Mouse (Mus musculus) erythroblast, adult 5-6 weeks (primary cell): Measurements from ENCODE around the gene Nat14. TPM values are rescaled to one million over a fixed set of nuclear protein-coding genes. Genes with fewer than 3 reads are reported as not detected.

Experiments used
- ATAC-seq: replicated peaks from 2 replicates; pipeline ENCODE4 v1.8.0; 2016; ENCODE audit warnings: moderate number of reproducible peaks, mild to moderate bottlenecking, moderate TSS enrichment, inconsistent platforms; ENCODE audit not compliant: poor library complexity, low FRiP score, severe bottlenecking
- total RNA-seq, 2 experiments: library from RNA; stranded (forward) in 1 of 2; stranded (reverse) in 1 of 2; fragments of 150-400 nt in 1 of 2; fragments of 200-764, 138-1000 nt in 1 of 2; gene quantifications; 2 replicates each; pipeline versions ENCODE4 v1.2.3 to v1.2.4; 2015 to 2017; ENCODE audit warnings: low replicate concordance in 2 of 2

The Nat14 gene
- total RNA-seq, 2 experiments from 2014 or later = 2.5 TPM; not detected in 1

DNA sequence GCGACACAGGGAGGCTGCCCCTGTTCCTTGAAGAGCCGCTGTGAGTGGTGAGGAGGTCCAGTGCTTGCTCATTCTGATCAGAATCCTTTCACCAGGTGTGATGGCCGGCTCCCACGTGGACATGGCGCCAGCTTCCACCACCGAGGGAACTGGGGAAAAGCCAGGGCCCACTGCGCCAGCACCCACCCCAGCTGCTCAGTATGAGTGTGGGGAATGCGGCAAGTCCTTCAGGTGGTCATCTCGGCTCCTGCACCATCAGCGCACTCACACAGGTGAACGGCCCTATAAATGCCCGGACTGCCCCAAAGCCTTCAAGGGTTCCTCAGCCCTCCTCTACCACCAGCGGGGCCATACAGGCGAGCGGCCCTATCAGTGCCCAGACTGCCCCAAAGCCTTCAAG, 3.1 kb upstream of the Nat14 start:
- no peak for ATAC-seq

- ATAC-seq = no peak
These were observed 2.7 kb upstream of the Nat14 start for GRCm38 (mm10) chr7:4919096-4919495.

- no peak for ATAC-seq
These were observed 1.9 kb upstream of the Nat14 start for GRCm38 (mm10) chr7:4919971-4920370.

GRCm38 (mm10) chr7:4920496-4920895, 1.3 kb upstream of the Nat14 start:
- ATAC-seq = no peak

DNA sequence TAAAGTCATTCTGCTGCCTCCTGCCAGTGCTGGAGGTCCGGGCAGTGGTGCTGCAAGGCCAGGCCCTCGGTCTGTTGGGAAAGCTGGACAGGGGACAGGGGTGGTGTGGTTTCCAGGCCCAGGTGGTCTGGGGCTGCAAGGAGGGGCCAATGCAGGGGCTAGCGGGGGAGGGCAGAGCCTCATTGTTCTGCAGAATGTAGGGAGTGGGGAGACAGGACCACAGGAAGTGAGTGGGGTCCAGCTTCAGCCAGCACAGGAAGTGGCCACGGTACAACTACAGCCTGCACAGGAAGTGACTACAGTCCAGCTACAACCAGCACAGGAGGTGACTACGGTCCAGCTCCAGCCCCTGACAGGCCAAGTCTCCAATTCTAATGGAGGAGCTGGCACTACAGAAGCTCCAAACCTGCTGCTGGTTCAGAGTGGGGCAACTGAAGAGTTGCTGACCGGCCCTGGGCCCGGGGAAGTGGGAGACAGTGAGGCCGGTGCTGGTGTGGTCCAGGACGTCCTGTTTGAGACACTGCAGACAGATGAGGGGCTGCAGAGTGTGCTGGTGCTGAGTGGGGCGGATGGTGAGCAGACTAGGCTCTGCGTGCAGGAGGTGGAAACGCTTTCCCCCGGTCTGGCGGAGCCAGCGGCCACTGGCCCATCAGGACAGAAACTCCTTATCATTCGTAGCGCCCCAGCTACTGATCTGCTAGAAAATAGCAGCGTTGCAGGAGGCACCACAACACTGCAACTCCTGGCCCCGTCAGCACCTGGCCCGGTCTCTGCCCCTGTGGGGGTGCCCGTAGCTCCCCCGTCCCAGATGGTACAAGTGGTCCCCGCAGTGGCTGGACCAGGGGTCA, 628 bp upstream of the Nat14 start:
- no peak for ATAC-seq

GRCm38 (mm10) chr7:4922508-4922907, 680 bp downstream of the Nat14 start:
- ATAC-seq = no peak

GRCm38 (mm10) chr7:4922931-4923565, 1.2 kb downstream of the Nat14 start:
- ATAC-seq = no peak

DNA sequence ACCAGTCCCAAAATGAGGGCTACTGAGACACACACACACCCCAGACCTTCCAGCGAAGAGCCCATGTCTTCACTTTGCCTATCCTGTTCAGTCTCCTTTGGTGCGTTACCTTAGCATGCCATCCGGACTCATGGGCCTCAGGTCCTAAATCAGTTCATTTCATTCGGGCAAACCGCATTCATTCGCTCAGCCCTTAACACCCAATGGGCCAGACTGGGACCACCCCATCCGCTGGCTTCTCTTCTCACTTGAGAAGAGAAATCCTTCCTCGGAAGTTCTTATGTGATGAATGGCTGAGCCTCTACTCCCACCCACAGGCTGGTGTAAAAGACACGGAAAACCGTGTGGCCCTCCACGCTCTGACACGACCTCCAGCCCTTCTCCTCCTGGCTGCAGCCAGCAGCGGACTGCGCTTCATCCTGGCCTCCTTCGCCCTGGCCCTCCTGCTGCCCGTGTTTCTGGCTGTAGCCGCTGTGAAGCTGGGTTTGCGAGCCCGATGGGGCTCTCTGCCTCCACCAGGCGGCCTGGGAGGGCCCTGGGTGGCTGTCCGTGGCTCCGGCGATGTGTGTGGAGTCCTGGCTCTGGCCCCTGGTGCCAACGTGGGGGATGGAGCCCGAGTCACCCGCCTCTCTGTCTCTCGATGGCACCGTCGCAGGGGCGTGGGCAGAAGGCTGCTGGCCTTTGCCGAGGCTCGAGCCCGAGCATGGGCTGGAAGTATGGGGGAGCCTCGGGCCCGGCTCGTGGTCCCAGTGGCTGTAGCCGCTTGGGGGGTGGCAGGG, 1.9 kb downstream of the Nat14 start:
- no peak for ATAC-seq

- no peak for ATAC-seq
These were observed 2.7 kb downstream of the Nat14 start for GRCm38 (mm10) chr7:4924483-4924882.

- no peak for ATAC-seq
These were observed 3.1 kb downstream of the Nat14 start for GRCm38 (mm10) chr7:4924891-4925301.

- ATAC-seq = no peak
These were observed 3.9 kb downstream of the Nat14 start, which contains the start of gene Ssc5d for GRCm38 (mm10) chr7:4925441-4926381. Gene Ssc5d, plus strand, starts transcription at chr7:4925785.

DNA sequence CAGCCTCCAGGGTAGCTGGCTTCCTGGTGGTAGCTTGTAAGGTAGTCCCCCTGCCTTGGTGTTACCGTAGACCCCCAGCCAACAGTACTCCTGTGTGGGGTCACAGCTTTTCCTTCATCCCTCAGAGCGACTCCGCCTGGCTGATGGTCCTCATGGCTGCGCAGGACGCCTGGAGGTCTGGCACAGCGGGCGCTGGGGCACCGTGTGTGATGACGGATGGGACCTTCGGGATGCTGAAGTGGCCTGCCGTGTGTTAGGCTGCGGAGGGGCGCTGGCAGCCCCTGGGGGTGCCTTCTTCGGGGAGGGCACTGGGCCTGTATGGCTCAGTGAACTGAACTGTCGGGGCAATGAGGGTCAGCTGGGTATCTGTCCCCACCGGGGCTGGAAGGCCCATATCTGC, 5.0 kb downstream of the Nat14 start:
- no peak for ATAC-seq

GRCm38 (mm10) chr7:4927711-4928110, 5.9 kb downstream of the Nat14 start:
- no peak for ATAC-seq

GRCm38 (mm10) chr7:4928323-4928722, 6.5 kb downstream of the Nat14 start:
- no peak for ATAC-seq

DNA sequence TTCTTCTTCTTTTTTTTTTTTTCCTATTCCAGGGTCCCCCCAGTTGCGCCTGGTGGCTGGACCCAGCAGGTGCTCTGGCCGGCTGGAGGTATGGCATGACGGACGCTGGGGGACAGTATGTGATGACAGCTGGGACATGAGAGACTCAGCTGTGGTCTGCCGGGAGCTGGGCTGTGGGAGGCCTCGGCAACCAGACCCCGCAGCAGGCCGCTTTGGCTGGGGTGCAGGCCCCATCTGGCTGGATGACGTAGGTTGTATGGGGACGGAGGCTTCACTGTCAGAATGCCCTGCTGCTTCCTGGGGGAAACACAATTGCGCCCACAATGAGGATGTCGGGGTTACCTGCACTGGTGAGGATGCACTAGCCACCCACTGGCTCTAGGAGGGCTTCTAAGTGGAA, 11.3 kb downstream of the Nat14 start:
- ATAC-seq = no peak

DNA sequence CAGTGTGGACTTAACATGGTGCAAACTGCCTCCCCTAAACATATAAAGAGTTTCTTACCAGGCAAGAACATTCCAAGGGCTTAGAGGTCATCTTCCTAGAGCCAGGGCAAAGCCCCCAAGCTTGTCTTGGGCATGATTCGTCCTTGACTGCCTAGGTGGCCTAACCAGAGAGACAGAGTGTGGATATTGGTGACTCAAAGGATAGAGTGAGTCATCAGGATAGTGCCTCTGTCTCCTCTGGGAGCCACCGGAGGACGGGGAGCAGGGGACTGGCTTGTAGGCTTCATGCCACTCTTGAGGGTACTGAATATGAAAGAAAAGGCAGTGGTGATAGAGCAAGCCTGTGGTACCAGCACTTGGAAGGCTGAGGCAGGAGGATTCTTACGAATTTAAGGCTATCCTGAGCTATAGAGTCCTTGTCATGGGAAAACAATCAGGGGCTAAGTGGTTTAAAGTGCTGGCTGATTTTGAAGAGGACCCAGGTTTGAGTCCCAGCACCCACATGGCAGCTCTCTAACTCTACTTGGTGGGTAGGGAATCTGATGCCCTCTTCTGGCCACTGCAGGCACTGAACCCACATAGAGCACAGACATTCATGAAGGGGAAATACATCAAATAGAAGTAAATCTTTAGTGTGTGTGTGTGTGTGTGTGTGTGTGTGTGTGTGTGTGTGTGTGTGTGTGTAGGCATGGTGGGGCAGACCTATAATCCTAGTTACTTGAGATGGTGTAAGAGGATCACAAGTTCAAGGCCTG, 12.5 kb downstream of the Nat14 start:
- ATAC-seq = no peak

- no peak for ATAC-seq
These were observed 15.0 kb downstream of the Nat14 start for GRCm38 (mm10) chr7:4936832-4937231.

GRCm38 (mm10) chr7:4937392-4937791, 15.6 kb downstream of the Nat14 start:
- ATAC-seq = no peak

DNA sequence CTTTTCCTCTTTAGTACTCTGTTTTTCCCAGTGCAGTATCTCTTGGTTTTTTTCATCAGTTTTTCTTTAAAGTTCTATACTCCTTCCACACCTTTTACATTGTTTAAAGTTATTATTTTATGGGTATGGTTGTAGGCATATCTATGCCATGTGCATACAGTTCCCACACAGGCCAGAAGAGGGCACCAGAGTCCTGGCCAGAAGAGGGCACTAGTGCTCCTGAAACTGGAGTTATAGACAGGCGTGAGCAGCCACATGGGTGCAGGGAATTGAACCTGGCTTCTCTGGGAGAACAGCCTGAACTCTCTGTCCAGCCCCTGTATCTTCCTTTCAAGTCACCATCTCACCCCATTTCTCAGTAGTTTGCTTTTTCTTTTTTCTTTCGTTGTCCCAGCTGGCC, 16.6 kb downstream of the Nat14 start:
- ATAC-seq = peak; percentile 77
